Comparison of ENCODE assay signal across 8 mouse cellular contexts in genomic region chr8:45332685-45333409, GRCm38 (mm10). TPM values are rescaled to one million over a fixed set of nuclear protein-coding genes. Genes with fewer than 3 reads are reported as not detected.
DNase-seq lines count a peak whose midpoint lies in the region; ATAC-seq and TF ChIP-seq lines count a peak whose summit lies in the region.

Gene Cyp4v3, minus strand, starts transcription at chr8:45333216.

- no peak within 1 kb of the TSS for H3K27ac ChIP-seq in ES-E14 (ENCODE audit: insufficient read depth, low read depth, low read length, poor library complexity, severe bottlenecking)
- no peak within 1 kb of the TSS for H3K27ac ChIP-seq in hindbrain, embryonic 14.5 days

- H3K4me3 ChIP-seq in ES-E14 (ENCODE audit: insufficient read depth in 1 of 2, low read depth in 1 of 2, low read length in 2 of 2, poor library complexity in 1 of 2, severe bottlenecking in 1 of 2): peak within 1 kb of the TSS; percentile 50 to 63
- peak within 1 kb of the TSS; percentile 55 for H3K4me3 ChIP-seq in hindbrain, embryonic 14.5 days (replicated peaks; ENCODE audit: low read length)

- H3K4me1 ChIP-seq in ES-E14 (ENCODE audit: control insufficient read depth in 2 of 2, insufficient read depth in 2 of 2, low read length in 2 of 2, poor library complexity in 1 of 2): no peaks in the 10 kb centered on the region
- peaks cover 5% of the 10 kb centered on the region; the same call in 1 of the 2 replicates for H3K4me1 ChIP-seq in hindbrain, embryonic 14.5 days (replicated peaks; ENCODE audit: control insufficient read depth, insufficient read depth, low read length)

- no peaks in the 10 kb centered on the region for H3K9me3 ChIP-seq in ES-E14 (ENCODE audit: control insufficient read depth, insufficient read depth, low read depth, low read length)
- H3K9me3 ChIP-seq in hindbrain, embryonic 14.5 days (ENCODE audit: control insufficient read depth, low read length): no peaks in the 10 kb centered on the region

- in situ Hi-C loops in ES-E14 (cut with MboI; ENCODE audit: low sequenced_read_pairs in 2 of 2, unreplicated experiment in 2 of 2): no loop called here

- H3K27me3 ChIP-seq in hindbrain, embryonic 14.5 days (ENCODE audit: control insufficient read depth, insufficient read depth, low read length): peaks cover 9% of the 10 kb centered on the region

- H3K4me2 ChIP-seq in hindbrain, embryonic 14.5 days (replicated peaks): peak within 1 kb of the TSS; percentile 99

- no peaks in the 10 kb centered on the region for H3K36me3 ChIP-seq in ES-E14 (ENCODE audit: control insufficient read depth, insufficient read depth, low read length, poor library complexity, severe bottlenecking)
- no peaks in the 10 kb centered on the region for H3K36me3 ChIP-seq in hindbrain, embryonic 14.5 days (replicated peaks; ENCODE audit: control insufficient read depth, insufficient read depth)

- peak; percentile 71; the same call in 1 of the 2 replicates for ATAC-seq in hindbrain, embryonic 14.5 days (ENCODE audit: low FRiP score)
- ATAC-seq in megakaryocyte, adult 5-6 weeks (ENCODE audit: poor library complexity, severe bottlenecking): peak; percentile 80

- DNase-seq in ES-E14 (ENCODE audit: low read depth, low spot score): peak; percentile 65
- DNase-seq in c-Kit-positive CD71-positive TER-119-negative erythroid progenitor cells, embryonic 14.5 days (ENCODE audit: low read depth): peak; percentile 4
- DNase-seq in gastrocnemius, adult 18-20 months (ENCODE audit: low spot score): peak; percentile 68
- peak; percentile 50 for DNase-seq in hindbrain, embryonic 14.5 days (ENCODE audit: low spot score)
- DNase-seq in left cerebral cortex, adult 8-10 months (ENCODE audit: low spot score in 2 of 2): peak; percentile 21 to 33
- DNase-seq in right cerebral cortex, adult 2 months (ENCODE audit: low spot score in 2 of 2): peak; percentile 42 to 64
- peak; percentile 80 for DNase-seq in urinary bladder, postnatal 14 days (ENCODE audit: low spot score)

- under 1% methylated on average over 44 of the region's 44 CpGs for WGBS in hindbrain, embryonic 14.5 days

- H3K9ac ChIP-seq in ES-E14 (ENCODE audit: insufficient read depth, low read depth, low read length, poor library complexity, severe bottlenecking): 0 out of 2 replicates have a peak within 1 kb of the TSS, but pooled peaks have one; percentile 1
- peak within 1 kb of the TSS; percentile 60 for H3K9ac ChIP-seq in hindbrain, embryonic 14.5 days

TF ChIP-seq in ES-E14, 5 proteins besides CTCF, POLR2A, EP300 and RAD21:
- no peak for TF ChIP-seq MAFK (IDR thresholded peaks at IDR 0.05; ENCODE audit: insufficient read depth, low read depth, low read length)
- TF ChIP-seq HCFC1 (IDR thresholded peaks at IDR 0.05; ENCODE audit: borderline replicate concordance, insufficient read depth, low read length): no peak
- TF ChIP-seq CHD2 (IDR thresholded peaks at IDR 0.05; ENCODE audit: low read depth, low read length): no peak
- TF ChIP-seq ZC3H11A (IDR thresholded peaks at IDR 0.05; ENCODE audit: borderline replicate concordance, low read depth, low read length): no peak
- no peak for TF ChIP-seq ZNF384 (IDR thresholded peaks at IDR 0.05; ENCODE audit: low read depth, low read length)
TF ChIP-seq in ES-E14: peak in this region for 0.

RNA-seq across cellular contexts. Expression of gene Cyp4v3, which starts in this region (rescaled TPM):
- total RNA-seq in ES-E14 (2012; rRNA removed): 0.11 and 0.27 TPM in 2 replicates
- 1 to 10 TPM in 1 of 2 experiments, under 1 TPM in 1; 0.80 to 1.4 TPM for total RNA-seq in gastrocnemius, adult 18-20 months (2021)
- polyA plus RNA-seq in hindbrain, embryonic 14.5 days (2014; fragmentation: Nextera tagmentation; extraction: Ambion mirVana): 1.9 and 2.1 TPM in 2 replicates
- 1 to 10 TPM; 7.4 to 9.7 (median 8.2) TPM for total RNA-seq in left cerebral cortex, adult 8-10 months (2022)
- 18.4 and 21.6 TPM in 2 replicates for total RNA-seq in megakaryocyte, adult 5-6 weeks (2015)
- total RNA-seq in megakaryocyte, adult 5-6 weeks (2017): 18.0 and 21.5 TPM in 2 replicates

Comparison
In these comparisons a context has a peak if more than half of its experiments do, and no peak if none do; other contexts are left out.
1. Peak in DNase-seq, H3K4me3 ChIP-seq and H3K9ac ChIP-seq in ES-E14; RNA of the gene not detected or under 1 TPM.
2. DNase-seq: peak in every context shown above with its lines; median percentile 80 in urinary bladder, postnatal 14 days; 68 in gastrocnemius, adult 18-20 months; 65 in ES-E14; 53 in right cerebral cortex, adult 2 months; 50 in hindbrain, embryonic 14.5 days; 27 in left cerebral cortex, adult 8-10 months; 4 in c-Kit-positive CD71-positive TER-119-negative erythroid progenitor cells, embryonic 14.5 days.